8 mouse cellular contexts compared by ENCODE assay signal in genomic region chr1:87650611-87651079, GRCm38 (mm10). TPM values are rescaled to one million over a fixed set of nuclear protein-coding genes. Genes with fewer than 3 reads are reported as not detected.
DNase-seq lines count a peak whose midpoint lies in the region; ATAC-seq lines count a peak whose summit lies in the region.

No protein-coding gene starts in this region.

- no peak overlapping the region for H3K9ac ChIP-seq in kidney, embryonic 14.5 days (ENCODE audit: low read depth, low read length)
- H3K9ac ChIP-seq in forebrain, embryonic 13.5 days, result no peak overlapping the region

- no peak overlapping the region for H3K4me2 ChIP-seq in kidney, embryonic 14.5 days (replicated peaks; ENCODE audit: low read depth, low read length)
- no peak overlapping the region for H3K4me2 ChIP-seq in forebrain, embryonic 13.5 days

- peak; percentile 49 for DNase-seq in kidney, adult 18-20 months
- peak; percentile 67 for DNase-seq in liver
- DNase-seq in ovary, postnatal 36 days (ENCODE audit: low spot score), result no peak
- no peak for DNase-seq in cerebellum, postnatal 25 days

- H3K36me3 ChIP-seq in kidney, embryonic 14.5 days (ENCODE audit: control insufficient read depth, insufficient read depth, low read length), result no peaks in the 10 kb centered on the region
- no peaks in the 10 kb centered on the region for H3K36me3 ChIP-seq in forebrain, embryonic 13.5 days (ENCODE audit: poor library complexity, severe bottlenecking)

- no peak for ATAC-seq in kidney, embryonic 14.5 days (ENCODE audit: low FRiP score, low TSS enrichment)
- ATAC-seq in erythroid progenitor cell, adult 5-6 weeks (replicated peaks; ENCODE audit: low FRiP score, poor library complexity, severe bottlenecking), result peak; percentile 78
- ATAC-seq in monocyte, adult 5-6 weeks (replicated peaks; ENCODE audit: insufficient number of reproducible peaks, low FRiP score, low TSS enrichment, poor library complexity, severe bottlenecking), result peak; percentile 81
- no peak for ATAC-seq in forebrain, embryonic 13.5 days

- H3K4me1 ChIP-seq in kidney, embryonic 14.5 days (ENCODE audit: control insufficient read depth, insufficient read depth, low read length), result no peaks in the 10 kb centered on the region
- no peaks in the 10 kb centered on the region for H3K4me1 ChIP-seq in forebrain, embryonic 13.5 days

- H3K4me3 ChIP-seq in kidney, embryonic 14.5 days (ENCODE audit: low read length), result no peak overlapping the region
- H3K4me3 ChIP-seq in forebrain, embryonic 13.5 days, result no peak overlapping the region

- 75% methylated on average over 8 of the region's 8 CpGs for WGBS in kidney, embryonic 14.5 days
- WGBS in forebrain, embryonic 13.5 days, result 83% methylated on average over 8 of the region's 8 CpGs

- H3K27ac ChIP-seq in kidney, embryonic 14.5 days (ENCODE audit: low read depth, low read length), result no peak overlapping the region
- H3K27ac ChIP-seq in forebrain, embryonic 13.5 days, result no peak overlapping the region

- no peaks in the 10 kb centered on the region for H3K9me3 ChIP-seq in kidney, embryonic 14.5 days (ENCODE audit: control insufficient read depth, low read length)
- H3K9me3 ChIP-seq in forebrain, embryonic 13.5 days (replicated peaks), result no peaks in the 10 kb centered on the region

- H3K27me3 ChIP-seq in kidney, embryonic 14.5 days (ENCODE audit: control insufficient read depth, insufficient read depth, low read length), result no peaks in the 10 kb centered on the region
- no peaks in the 10 kb centered on the region for H3K27me3 ChIP-seq in forebrain, embryonic 13.5 days

RNA-seq across cellular contexts. Expression of gene Inpp5d, which starts 30.5 kb away (rescaled TPM):
- 3.6 and 7.5 TPM in 2 replicates for polyA plus RNA-seq in kidney, embryonic 14.5 days (2014; fragmentation: Nextera tagmentation; extraction: Ambion mirVana)
- 23.1 and 27.0 TPM in 2 replicates for total RNA-seq in erythroid progenitor cell, adult 5-6 weeks (2015; ENCODE audit: low replicate concordance)
- 15.1 TPM in 2 replicates for total RNA-seq in erythroid progenitor cell, adult 5-6 weeks (2017; ENCODE audit: low replicate concordance)
- total RNA-seq in monocyte, adult 5-6 weeks (2017), result 146 to 215 TPM (median 169 TPM) in 3 replicates
- 3.2 and 3.5 TPM in 2 replicates for polyA plus RNA-seq in forebrain, embryonic 13.5 days (2015; fragmentation: Nextera tagmentation; extraction: Ambion mirVana)

Comparison
In these comparisons a context has a peak if more than half of its experiments do, and no peak if none do; other contexts are left out.
1. DNase-seq: peak in kidney, adult 18-20 months (single experiment) and liver (single experiment); none in ovary, postnatal 36 days (single experiment) and cerebellum, postnatal 25 days (0 of 2).
2. ATAC-seq: peak in erythroid progenitor cell, adult 5-6 weeks (single experiment) and monocyte, adult 5-6 weeks (single experiment); none in kidney, embryonic 14.5 days (single experiment) and forebrain, embryonic 13.5 days (single experiment).